Mouse (Mus musculus): ENCODE results near the gene Alpi. TPM values are rescaled to one million over a fixed set of nuclear protein-coding genes. Genes with fewer than 3 reads are reported as not detected.
A peak's percentile ranks its signal among the peaks of the same experiment; 100 is the strongest.

Alpi gene
- polyA plus RNA-seq, 1 experiment from 2014 or later, result not detected

DNA sequence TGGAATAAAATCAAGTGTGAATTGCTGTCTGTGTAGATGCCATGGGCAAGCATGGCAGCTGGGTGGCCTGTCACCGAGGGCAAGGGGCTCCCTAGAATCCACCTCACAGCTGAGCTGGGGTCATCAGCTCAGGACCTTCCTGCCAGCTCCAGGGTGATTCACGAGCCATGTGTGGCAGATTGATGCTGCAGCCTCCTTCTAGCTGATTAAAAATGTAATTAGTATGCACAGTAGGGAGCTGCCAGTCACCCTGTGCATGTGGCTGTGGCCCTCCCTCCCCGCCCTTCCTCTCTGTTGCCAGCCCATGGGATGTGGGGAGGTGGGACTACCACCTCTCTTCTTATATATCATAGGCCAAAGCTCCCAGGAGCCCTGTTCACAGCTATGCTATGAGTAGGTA lies 51.3 kb downstream of the Alpi start:
- Histone ChIP-seq H3K9me3 (ENCODE audit: control insufficient read depth, low read length) (no peaks in the 10 kb centered on the region), H3K36me3 (ENCODE audit: control insufficient read depth, insufficient read depth, low read length) (peaks cover 2% of the 10 kb centered on the region; the same call in 1 of the 2 replicates), H3K4me2 (ENCODE audit: low read length) (no peak overlapping the region), H3K4me3 (ENCODE audit: low read length) (no peak overlapping the region), H3K9ac (ENCODE audit: low read depth, low read length) (no peak overlapping the region), H3K27me3 (replicated peaks; ENCODE audit: control insufficient read depth, insufficient read depth, low read length) (no peaks in the 10 kb centered on the region), H3K4me1 (ENCODE audit: control insufficient read depth, insufficient read depth, low read depth, low read length) (peaks cover 3% of the 10 kb centered on the region; the same call in 1 of the 2 replicates), H3K27ac (ENCODE audit: low read depth, low read length) (0 out of 2 replicates have a peak overlapping the region, but pooled peaks have one; percentile 31)
- 37% methylated on average over 3 of the region's 3 CpGs for WGBS
- ATAC-seq, result peak; percentile 63

Other genes with a start within 250 kb of the Alpi start
- not detected in 2 replicates for gene Alppl2, start 11.7 kb downstream of the Alpi start, polyA plus RNA-seq (2015; fragmentation: Nextera tagmentation; extraction: Ambion mirVana)
- 0.09 TPM in 2 replicates for gene Akp3, start 23.4 kb upstream of the Alpi start, polyA plus RNA-seq (2015; fragmentation: Nextera tagmentation; extraction: Ambion mirVana)
- 34.9 and 40.2 TPM in 2 replicates for gene Ecel1, start 54.9 kb upstream of the Alpi start, polyA plus RNA-seq (2015; fragmentation: Nextera tagmentation; extraction: Ambion mirVana)
- gene Prss56, start 81.7 kb upstream of the Alpi start, polyA plus RNA-seq (2015; fragmentation: Nextera tagmentation; extraction: Ambion mirVana), result 2.1 and 2.6 TPM in 2 replicates
- gene Chrnd, start 89.0 kb upstream of the Alpi start, polyA plus RNA-seq (2015; fragmentation: Nextera tagmentation; extraction: Ambion mirVana), result 0.62 TPM in 1 of 2 replicates, not detected in the other
- 0.96 TPM in 1 of 2 replicates, not detected in the other for gene Chrng, start 103.1 kb upstream of the Alpi start, polyA plus RNA-seq (2015; fragmentation: Nextera tagmentation; extraction: Ambion mirVana)
- 79.3 and 88.1 TPM in 2 replicates for gene Eif4e2, start 112.3 kb upstream of the Alpi start, polyA plus RNA-seq (2015; fragmentation: Nextera tagmentation; extraction: Ambion mirVana)
- 2.5 and 2.8 TPM in 2 replicates for gene Efhd1, start 162.8 kb upstream of the Alpi start, polyA plus RNA-seq (2015; fragmentation: Nextera tagmentation; extraction: Ambion mirVana)
- 63.2 and 64.6 TPM in 2 replicates for gene Gigyf2, start 225.4 kb upstream of the Alpi start, polyA plus RNA-seq (2015; fragmentation: Nextera tagmentation; extraction: Ambion mirVana)

All from hindbrain, embryonic 16.5 days (tissue).